Mouse (Mus musculus) E14TG2a.4 (cell line): ENCODE results near the gene Akap2.

Experiments
- CTCF ChIP-seq: conservative IDR thresholded peaks from 2 replicates; pipeline ENCODE4 v1.5.1; 2014; ENCODE audit warnings: low read length
- POU5F1 ChIP-seq: IDR thresholded peaks from 2 replicates; pipeline ENCODE4 v1.6.1; 2014; ENCODE audit warnings: low read length, borderline replicate concordance

DNA sequence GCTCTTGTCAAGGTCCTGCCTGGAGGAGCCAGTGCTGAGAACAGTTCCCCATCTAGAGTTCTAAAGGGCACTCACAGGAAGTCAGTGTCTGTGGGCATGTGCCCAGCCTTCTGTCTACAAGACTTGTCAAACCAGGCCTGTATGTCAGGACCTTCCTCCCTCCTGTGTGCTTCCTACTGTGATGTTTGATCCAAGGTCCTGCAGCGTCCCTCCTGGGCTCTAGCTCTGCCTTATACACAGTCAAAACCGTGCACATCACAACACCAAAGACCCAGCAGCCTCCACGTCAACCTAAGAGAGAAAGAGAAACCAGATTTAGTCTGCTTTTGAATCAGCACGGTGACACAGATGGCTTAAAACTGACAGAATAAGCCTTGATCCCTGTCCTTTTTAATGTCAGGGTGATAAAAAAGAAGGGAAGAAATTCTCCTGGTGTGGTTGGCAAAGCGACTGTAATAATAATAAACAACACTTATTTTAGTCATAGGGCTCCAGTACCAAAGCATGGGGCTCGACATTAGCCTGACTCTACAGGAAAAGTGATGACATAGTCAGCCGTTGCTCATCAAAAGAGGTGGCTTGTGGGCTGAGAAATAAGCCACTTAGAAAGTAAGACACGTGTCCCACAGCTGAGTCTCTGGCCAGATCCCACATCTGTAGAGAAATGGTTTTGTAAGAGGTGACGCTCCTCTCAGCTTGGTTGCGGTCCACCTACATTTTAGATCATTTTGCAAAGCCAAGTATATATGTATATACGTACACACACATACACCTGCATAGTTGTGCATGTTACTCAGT lies 13.5 kb downstream of the Akap2 start:
- no peak for TF ChIP-seq CTCF
- no peak for TF ChIP-seq POU5F1
